Mouse (Mus musculus): ENCODE data around the gene Gm281.

GRCm38 (mm10) chr14:13770686-13771085, 143.6 kb downstream of the Gm281 start:
- TF ChIP-seq CTCF (IDR thresholded peaks at IDR 0.05; ENCODE audit: borderline replicate concordance, control insufficient read depth, extremely low read depth, insufficient read depth, low read length, poor library complexity): no peak
- TF ChIP-seq POLR2A (IDR thresholded peaks at IDR 0.05; ENCODE audit: control insufficient read depth, extremely low read depth, insufficient read depth, low read length, poor library complexity): no peak
